Mouse (Mus musculus): ENCODE data around the gene Fgf2. TPM values are rescaled to one million over a fixed set of nuclear protein-coding genes. Genes with fewer than 3 reads are reported as not detected.

The Fgf2 gene
- polyA plus RNA-seq, 2 experiments, result 10.5 to 12.9 TPM

GRCm38 (mm10) chr3:37414413-37414960, 66.3 kb downstream of the Fgf2 start:
- 52% methylated on average over 14 of the region's 14 CpGs for whole genome bisulfite sequencing
- no peaks in the 10 kb centered on the region for H3K27me3 ChIP-seq (ENCODE audit: control insufficient read depth, insufficient read depth, low read length)
- H3K4me3 ChIP-seq (replicated peaks; ENCODE audit: low read length), result no peak overlapping the region
- H3K4me1 ChIP-seq (ENCODE audit: control insufficient read depth, insufficient read depth, low read length), result peaks cover 6% of the 10 kb centered on the region
- no peak overlapping the region for H3K27ac ChIP-seq (replicated peaks; ENCODE audit: low read depth, low read length)
- ATAC-seq (ENCODE audit: low FRiP score, low read depth) (no peak), DNase-seq (ENCODE audit: low spot score) (peak; percentile 83)
- H3K4me2 ChIP-seq (replicated peaks; ENCODE audit: low read depth, low read length, severe bottlenecking), result no peak overlapping the region
- TF ChIP-seq POLR2A (IDR thresholded peaks at IDR 0.05; ENCODE audit: borderline replicate concordance, extremely low read depth, insufficient read depth, insufficient read length), result no peak
- H3K36me3 ChIP-seq (ENCODE audit: control insufficient read depth, insufficient read depth, low read length), result no peaks in the 10 kb centered on the region; the same call in 1 of the 2 replicates
- H3K9ac ChIP-seq (ENCODE audit: low read depth, low read length, severe bottlenecking), result no peak overlapping the region
- no peaks in the 10 kb centered on the region for H3K9me3 ChIP-seq (ENCODE audit: control insufficient read depth, low read length)

- H3K4me3 ChIP-seq (replicated peaks; ENCODE audit: low read length), result peak overlapping the region; percentile 94
- H3K9ac ChIP-seq (ENCODE audit: low read depth, low read length, severe bottlenecking), result peak overlapping the region; percentile 82
- no peaks in the 10 kb centered on the region for H3K36me3 ChIP-seq (ENCODE audit: control insufficient read depth, insufficient read depth, low read length)
- DNase-seq (ENCODE audit: low spot score) (no peak), ATAC-seq (ENCODE audit: low FRiP score, low read depth) (no peak)
- WGBS, result 77% methylated on average over 5 of the region's 5 CpGs
- no peaks in the 10 kb centered on the region for H3K9me3 ChIP-seq (ENCODE audit: control insufficient read depth, low read length)
- H3K4me1 ChIP-seq (ENCODE audit: control insufficient read depth, insufficient read depth, low read length), result peaks cover 11% of the 10 kb centered on the region
- TF ChIP-seq POLR2A (IDR thresholded peaks at IDR 0.05; ENCODE audit: borderline replicate concordance, extremely low read depth, insufficient read depth, insufficient read length), result no peak
- H3K4me2 ChIP-seq (replicated peaks; ENCODE audit: low read depth, low read length, severe bottlenecking), result peak overlapping the region; percentile 83
- no peaks in the 10 kb centered on the region for H3K27me3 ChIP-seq (ENCODE audit: control insufficient read depth, insufficient read depth, low read length)
- H3K27ac ChIP-seq (replicated peaks; ENCODE audit: low read depth, low read length), result no peak overlapping the region
These were observed 70.2 kb downstream of the Fgf2 start for GRCm38 (mm10) chr3:37418341-37418740.

- peak overlapping the region; percentile 94 for H3K4me3 ChIP-seq (replicated peaks; ENCODE audit: low read length)
- H3K4me1 ChIP-seq (ENCODE audit: control insufficient read depth, insufficient read depth, low read length), result peaks cover 11% of the 10 kb centered on the region
- H3K9ac ChIP-seq (ENCODE audit: low read depth, low read length, severe bottlenecking), result peak overlapping the region; percentile 82
- H3K27me3 ChIP-seq (ENCODE audit: control insufficient read depth, insufficient read depth, low read length), result no peaks in the 10 kb centered on the region
- no peaks in the 10 kb centered on the region for H3K36me3 ChIP-seq (ENCODE audit: control insufficient read depth, insufficient read depth, low read length)
- WGBS, result under 1% methylated on average over 30 of the region's 30 CpGs
- H3K4me2 ChIP-seq (replicated peaks; ENCODE audit: low read depth, low read length, severe bottlenecking), result peak overlapping the region; percentile 83
- H3K9me3 ChIP-seq (ENCODE audit: control insufficient read depth, low read length), result no peaks in the 10 kb centered on the region
- peak overlapping the region; percentile 85 for H3K27ac ChIP-seq (replicated peaks; ENCODE audit: low read depth, low read length)
- ATAC-seq (ENCODE audit: low FRiP score, low read depth) (no peak; the same call in 1 of the 2 replicates), DNase-seq (ENCODE audit: low spot score) (no peak)
- TF ChIP-seq POLR2A (IDR thresholded peaks at IDR 0.05; ENCODE audit: borderline replicate concordance, extremely low read depth, insufficient read depth, insufficient read length), result no peak
These were observed 70.9 kb downstream of the Fgf2 start for GRCm38 (mm10) chr3:37418961-37419457.

GRCm38 (mm10) chr3:37419458-37419991, 71.4 kb downstream of the Fgf2 start, which contains the start of gene Spata5:
Spata5 (plus strand) TSS chr3:37419896.
- DNase-seq (ENCODE audit: low spot score), result peak; percentile 99
- Histone ChIP-seq H3K9me3 (ENCODE audit: control insufficient read depth, low read length) (no peaks in the 10 kb centered on the region), H3K36me3 (ENCODE audit: control insufficient read depth, insufficient read depth, low read length) (no peaks in the 10 kb centered on the region), H3K9ac (ENCODE audit: low read depth, low read length, severe bottlenecking) (peak within 1 kb of the TSS; percentile 82), H3K4me1 (ENCODE audit: control insufficient read depth, insufficient read depth, low read length) (peaks cover 11% of the 10 kb centered on the region), H3K27me3 (ENCODE audit: control insufficient read depth, insufficient read depth, low read length) (no peaks in the 10 kb centered on the region), H3K4me2 (replicated peaks; ENCODE audit: low read depth, low read length, severe bottlenecking) (peak within 1 kb of the TSS; percentile 83), H3K27ac (replicated peaks; ENCODE audit: low read depth, low read length) (peak within 1 kb of the TSS; percentile 88), H3K4me3 (replicated peaks; ENCODE audit: low read length) (peak within 1 kb of the TSS; percentile 94)
- ATAC-seq (ENCODE audit: low FRiP score, low read depth), result peak; percentile 93
- TF ChIP-seq POLR2A (IDR thresholded peaks at IDR 0.05; ENCODE audit: borderline replicate concordance, extremely low read depth, insufficient read depth, insufficient read length), result peak; percentile 73; the same call in 1 of the 2 replicates
- WGBS, result 2% methylated on average over 36 of the region's 50 CpGs

- peak within 1 kb of the TSS; percentile 94 for H3K4me3 ChIP-seq (replicated peaks; ENCODE audit: low read length)
- H3K9me3 ChIP-seq (ENCODE audit: control insufficient read depth, low read length), result no peaks in the 10 kb centered on the region
- WGBS, result 2% methylated on average over 50 of the region's 50 CpGs
- peak within 1 kb of the TSS; percentile 82 for H3K9ac ChIP-seq (ENCODE audit: low read depth, low read length, severe bottlenecking)
- peak within 1 kb of the TSS; percentile 88 for H3K27ac ChIP-seq (replicated peaks; ENCODE audit: low read depth, low read length)
- peak within 1 kb of the TSS; percentile 83 for H3K4me2 ChIP-seq (replicated peaks; ENCODE audit: low read depth, low read length, severe bottlenecking)
- peak; percentile 62; the same call in 1 of the 2 replicates for TF ChIP-seq POLR2A (IDR thresholded peaks at IDR 0.05; ENCODE audit: borderline replicate concordance, extremely low read depth, insufficient read depth, insufficient read length)
- H3K4me1 ChIP-seq (ENCODE audit: control insufficient read depth, insufficient read depth, low read length), result peaks cover 11% of the 10 kb centered on the region
- ATAC-seq (ENCODE audit: low FRiP score, low read depth), result peak; percentile 86
- no peaks in the 10 kb centered on the region for H3K36me3 ChIP-seq (ENCODE audit: control insufficient read depth, insufficient read depth, low read length)
- no peaks in the 10 kb centered on the region for H3K27me3 ChIP-seq (ENCODE audit: control insufficient read depth, insufficient read depth, low read length)
- peak; percentile 91 for DNase-seq (ENCODE audit: low spot score)
These were observed 71.9 kb downstream of the Fgf2 start, which contains the start of gene Nudt6 for GRCm38 (mm10) chr3:37420072-37420471. Nudt6 (minus strand) TSS chr3:37420211.
